Comparison of ENCODE assay signal across 10 mouse cellular contexts in genomic region chr10:86491316-86492088, GRCm38 (mm10). TPM values are rescaled to one million over a fixed set of nuclear protein-coding genes. Genes with fewer than 3 reads are reported as not detected.
A peak's percentile ranks its signal among the peaks of the same experiment; 100 is the strongest.
DNase-seq lines count a peak whose midpoint lies in the region; ATAC-seq and TF ChIP-seq lines count a peak whose summit lies in the region.
"Had no signal": no experiment of that assay in that cellular context is flagged by ENCODE, and none has a peak within 500 bp of the region (broad histone marks: within the 10 kb centered on the region; RNA-seq: fewer than 3 reads in every experiment).

No protein-coding gene starts in this region.

- peaks cover 33% of the 10 kb centered on the region for H3K4me1 ChIP-seq in kidney, embryonic 15.5 days
- H3K4me1 ChIP-seq in cortical plate, adult 2 months (ENCODE audit: control insufficient read depth, insufficient read depth, low read length), result peaks cover 9% of the 10 kb centered on the region
- H3K4me1 ChIP-seq in forebrain, embryonic 16.5 days (replicated peaks; ENCODE audit: control insufficient read depth, insufficient read depth, low read length), result peaks cover 21% of the 10 kb centered on the region
- H3K4me1 ChIP-seq in midbrain, embryonic 12.5 days, result peaks cover 17% of the 10 kb centered on the region

- H3K27ac ChIP-seq in kidney, embryonic 15.5 days, result peak overlapping the region; percentile 48
- no peak overlapping the region for H3K27ac ChIP-seq in cortical plate, adult 2 months (ENCODE audit: insufficient read depth, low read length)
- H3K27ac ChIP-seq in forebrain, embryonic 16.5 days (ENCODE audit: low read length), result peak overlapping the region; percentile 89
- H3K27ac ChIP-seq in midbrain, embryonic 12.5 days (replicated peaks), result peak overlapping the region; percentile 73
- H3K27ac ChIP-seq in gastrocnemius, adult 2 months, result no peak overlapping the region

- H3K27me3 ChIP-seq in kidney, embryonic 15.5 days, result no peaks in the 10 kb centered on the region
- no peaks in the 10 kb centered on the region for H3K27me3 ChIP-seq in forebrain, embryonic 16.5 days (replicated peaks; ENCODE audit: control insufficient read depth, insufficient read depth, low read length)
- no peaks in the 10 kb centered on the region for H3K27me3 ChIP-seq in midbrain, embryonic 12.5 days

- H3K36me3 ChIP-seq in kidney, embryonic 15.5 days, result no peaks in the 10 kb centered on the region
- no peaks in the 10 kb centered on the region for H3K36me3 ChIP-seq in forebrain, embryonic 16.5 days (ENCODE audit: control insufficient read depth, insufficient read depth)
- H3K36me3 ChIP-seq in midbrain, embryonic 12.5 days, result no peaks in the 10 kb centered on the region

- no peak for TF ChIP-seq CTCF in cortical plate, adult 2 months (IDR thresholded peaks at IDR 0.05; ENCODE audit: extremely low read depth, insufficient read depth, low read length)
- TF ChIP-seq CTCF in gastrocnemius, adult 2 months (IDR thresholded peaks at IDR 0.05), result no peak

- peak overlapping the region; percentile 36 for H3K4me2 ChIP-seq in kidney, embryonic 15.5 days
- peak overlapping the region; percentile 62 for H3K4me2 ChIP-seq in forebrain, embryonic 16.5 days (ENCODE audit: low read length)
- H3K4me2 ChIP-seq in midbrain, embryonic 12.5 days (replicated peaks), result peak overlapping the region; percentile 64

- peak; percentile 58 for ATAC-seq in kidney, embryonic 15.5 days (replicated peaks; ENCODE audit: low FRiP score)
- ATAC-seq in forebrain, embryonic 16.5 days, result peak; percentile 93
- peak; percentile 87 for ATAC-seq in midbrain, embryonic 12.5 days (ENCODE audit: low FRiP score, low read depth)
- ATAC-seq: lung, postnatal 0 days had no signal

- H3K4me3 ChIP-seq in kidney, embryonic 15.5 days (replicated peaks), result no peak overlapping the region; the same call in 1 of the 2 replicates
- H3K4me3 ChIP-seq in cortical plate, adult 2 months (ENCODE audit: insufficient read depth, low read length), result peak overlapping the region; percentile 8
- peak overlapping the region; percentile 56 for H3K4me3 ChIP-seq in forebrain, embryonic 16.5 days (replicated peaks; ENCODE audit: low read length)
- peak overlapping the region; percentile 41 for H3K4me3 ChIP-seq in midbrain, embryonic 12.5 days
- no peak overlapping the region for H3K4me3 ChIP-seq in gastrocnemius, adult 2 months

- intact Hi-C loops in gastrocnemius, adult 2 months (cut with DNase I), result no loop called here

- no peak for DNase-seq in kidney, adult 18-20 months
- no peak for DNase-seq in gastrocnemius, adult 2 months
- DNase-seq in urinary bladder, postnatal 14 days (ENCODE audit: low spot score), result no peak
- no peak for DNase-seq in cerebellum, adult 9-11 months
- DNase-seq: kidney, adult 8-10 months had no signal

- no peak overlapping the region for H3K9ac ChIP-seq in kidney, embryonic 15.5 days
- peak overlapping the region; percentile 78 for H3K9ac ChIP-seq in forebrain, embryonic 16.5 days (replicated peaks; ENCODE audit: low read depth, low read length)
- peak overlapping the region; percentile 56 for H3K9ac ChIP-seq in midbrain, embryonic 12.5 days (replicated peaks)

- TF ChIP-seq POLR2A in cortical plate, adult 2 months (IDR thresholded peaks at IDR 0.05; ENCODE audit: extremely low read depth, insufficient read depth, low read length), result no peak

- 29% methylated on average over 3 of the region's 3 CpGs for WGBS in kidney, embryonic 15.5 days
- 5% methylated on average over 3 of the region's 3 CpGs for WGBS in forebrain, embryonic 16.5 days
- 19% methylated on average over 3 of the region's 3 CpGs for WGBS in midbrain, embryonic 12.5 days

- H3K9me3 ChIP-seq in kidney, embryonic 15.5 days (replicated peaks), result no peaks in the 10 kb centered on the region
- H3K9me3 ChIP-seq in forebrain, embryonic 16.5 days (ENCODE audit: control insufficient read depth, low read length), result no peaks in the 10 kb centered on the region
- H3K9me3 ChIP-seq in midbrain, embryonic 12.5 days, result no peaks in the 10 kb centered on the region

RNA-seq across cellular contexts. Expression of gene Syn3, which starts 7.2 kb away (rescaled TPM):
- 7.2 and 8.1 TPM in 2 replicates for polyA plus RNA-seq in kidney, embryonic 15.5 days (2015; fragmentation: Nextera tagmentation; extraction: Ambion mirVana)
- 7.1 and 7.5 TPM in 2 replicates for polyA plus RNA-seq in cortical plate, adult 2 months (2012; rRNA removed)
- polyA plus RNA-seq in forebrain, embryonic 16.5 days (2015; fragmentation: Nextera tagmentation; extraction: Ambion mirVana), result 19.5 and 24.8 TPM in 2 replicates
- polyA plus RNA-seq in midbrain, embryonic 12.5 days (2016; fragmentation: Nextera tagmentation; extraction: Ambion mirVana), result 7.3 and 7.4 TPM in 2 replicates
- under 1 TPM; 0.28 TPM for total RNA-seq in gastrocnemius, adult 2 months (2021)

Comparison
In these comparisons a context has a peak if more than half of its experiments do, and no peak if none do; other contexts are left out.
1. H3K27ac ChIP-seq: peak in kidney, embryonic 15.5 days (single experiment), forebrain, embryonic 16.5 days (single experiment) and midbrain, embryonic 12.5 days (single experiment); none in cortical plate, adult 2 months (single experiment) and gastrocnemius, adult 2 months (single experiment).
2. H3K4me3 ChIP-seq: peak in cortical plate, adult 2 months (single experiment), forebrain, embryonic 16.5 days (single experiment) and midbrain, embryonic 12.5 days (single experiment); none in kidney, embryonic 15.5 days (single experiment) and gastrocnemius, adult 2 months (single experiment).
3. Peak in every context shown above with its lines, with median percentiles within 50 percentile points of each other: ATAC-seq and H3K4me2 ChIP-seq.